Mouse (Mus musculus): Measurements from ENCODE around the gene Osbpl8.

GRCm38 (mm10) chr10:111133936-111134335, 30.6 kb upstream of the Osbpl8 start:
- TF ChIP-seq CTCF (IDR thresholded peaks at IDR 0.05; ENCODE audit: low read depth, low read length) (no peak), POLR2A (IDR thresholded peaks at IDR 0.05; ENCODE audit: extremely low read depth, insufficient read depth, low read length) (no peak)

All from liver, adult 2 months (tissue).